Mouse (Mus musculus): ENCODE results near the gene Tmem108. TPM values are rescaled to one million over a fixed set of nuclear protein-coding genes. Genes with fewer than 3 reads are reported as not detected.

The Tmem108 gene
- polyA plus RNA-seq, 1 experiment from 2014 or later, result 23.1 TPM

GRCm38 (mm10) chr9:103703014-103703413 is 58.6 kb downstream of the Tmem108 start:
- ATAC-seq (ENCODE audit: insufficient number of reproducible peaks, insufficient read depth, low FRiP score, low read depth), result no peak
- Histone ChIP-seq H3K9me3 (ENCODE audit: control insufficient read depth, low read depth, low read length) (no peaks in the 10 kb centered on the region), H3K27ac (ENCODE audit: low read length) (no peak overlapping the region), H3K27me3 (ENCODE audit: control insufficient read depth, insufficient read depth, low read length) (no peaks in the 10 kb centered on the region), H3K4me3 (ENCODE audit: low read depth, low read length) (no peak overlapping the region), H3K9ac (replicated peaks; ENCODE audit: low read depth, low read length) (no peak overlapping the region), H3K4me1 (ENCODE audit: control insufficient read depth, insufficient read depth, low read length) (no peaks in the 10 kb centered on the region), H3K36me3 (ENCODE audit: control insufficient read depth, insufficient read depth, low read length) (no peaks in the 10 kb centered on the region), H3K4me2 (replicated peaks; ENCODE audit: low read depth, low read length) (no peak overlapping the region)
- 87% methylated on average over 16 of the region's 16 CpGs for WGBS

- ATAC-seq (ENCODE audit: insufficient number of reproducible peaks, insufficient read depth, low FRiP score, low read depth), result no peak
- Histone ChIP-seq H3K36me3 (ENCODE audit: control insufficient read depth, insufficient read depth, low read length) (no peaks in the 10 kb centered on the region), H3K9ac (replicated peaks; ENCODE audit: low read depth, low read length) (no peak overlapping the region), H3K27me3 (ENCODE audit: control insufficient read depth, insufficient read depth, low read length) (no peaks in the 10 kb centered on the region), H3K4me2 (replicated peaks; ENCODE audit: low read depth, low read length) (no peak overlapping the region), H3K4me1 (ENCODE audit: control insufficient read depth, insufficient read depth, low read length) (no peaks in the 10 kb centered on the region), H3K9me3 (ENCODE audit: control insufficient read depth, low read depth, low read length) (no peaks in the 10 kb centered on the region), H3K4me3 (ENCODE audit: low read depth, low read length) (no peak overlapping the region), H3K27ac (ENCODE audit: low read length) (no peak overlapping the region)
- WGBS, result 91% methylated on average over 5 of the region's 5 CpGs
These were observed 59.2 kb downstream of the Tmem108 start for GRCm38 (mm10) chr9:103702452-103702851.

- Histone ChIP-seq H3K27ac (ENCODE audit: low read length) (no peak overlapping the region), H3K27me3 (ENCODE audit: control insufficient read depth, insufficient read depth, low read length) (no peaks in the 10 kb centered on the region), H3K4me1 (ENCODE audit: control insufficient read depth, insufficient read depth, low read length) (no peaks in the 10 kb centered on the region), H3K9ac (replicated peaks; ENCODE audit: low read depth, low read length) (no peak overlapping the region), H3K36me3 (ENCODE audit: control insufficient read depth, insufficient read depth, low read length) (no peaks in the 10 kb centered on the region), H3K9me3 (ENCODE audit: control insufficient read depth, low read depth, low read length) (no peaks in the 10 kb centered on the region), H3K4me2 (replicated peaks; ENCODE audit: low read depth, low read length) (no peak overlapping the region), H3K4me3 (ENCODE audit: low read depth, low read length) (no peak overlapping the region)
- no peak for ATAC-seq (ENCODE audit: insufficient number of reproducible peaks, insufficient read depth, low FRiP score, low read depth)
- WGBS, result 78% methylated on average over 4 of the region's 4 CpGs
These were observed 60.2 kb downstream of the Tmem108 start for GRCm38 (mm10) chr9:103701448-103701847.

GRCm38 (mm10) chr9:103700240-103700639 is 61.4 kb downstream of the Tmem108 start:
- Histone ChIP-seq H3K9me3 (ENCODE audit: control insufficient read depth, low read depth, low read length) (no peaks in the 10 kb centered on the region), H3K4me3 (ENCODE audit: low read depth, low read length) (no peak overlapping the region), H3K36me3 (ENCODE audit: control insufficient read depth, insufficient read depth, low read length) (no peaks in the 10 kb centered on the region), H3K4me1 (ENCODE audit: control insufficient read depth, insufficient read depth, low read length) (no peaks in the 10 kb centered on the region), H3K9ac (replicated peaks; ENCODE audit: low read depth, low read length) (no peak overlapping the region), H3K27me3 (ENCODE audit: control insufficient read depth, insufficient read depth, low read length) (no peaks in the 10 kb centered on the region), H3K27ac (ENCODE audit: low read length) (no peak overlapping the region), H3K4me2 (replicated peaks; ENCODE audit: low read depth, low read length) (no peak overlapping the region)
- 71% methylated on average over 1 of the region's 1 CpGs for WGBS
- no peak for ATAC-seq (ENCODE audit: insufficient number of reproducible peaks, insufficient read depth, low FRiP score, low read depth)

- no peak for ATAC-seq (ENCODE audit: insufficient number of reproducible peaks, insufficient read depth, low FRiP score, low read depth)
These were observed 64.7 kb downstream of the Tmem108 start for GRCm38 (mm10) chr9:103696967-103697366.

GRCm38 (mm10) chr9:103693826-103694225 is 67.8 kb downstream of the Tmem108 start:
- Histone ChIP-seq H3K9me3 (ENCODE audit: control insufficient read depth, low read depth, low read length) (no peaks in the 10 kb centered on the region), H3K4me3 (ENCODE audit: low read depth, low read length) (no peak overlapping the region), H3K4me2 (replicated peaks; ENCODE audit: low read depth, low read length) (no peak overlapping the region), H3K9ac (replicated peaks; ENCODE audit: low read depth, low read length) (no peak overlapping the region), H3K27ac (ENCODE audit: low read length) (no peak overlapping the region), H3K36me3 (ENCODE audit: control insufficient read depth, insufficient read depth, low read length) (no peaks in the 10 kb centered on the region), H3K27me3 (ENCODE audit: control insufficient read depth, insufficient read depth, low read length) (no peaks in the 10 kb centered on the region), H3K4me1 (ENCODE audit: control insufficient read depth, insufficient read depth, low read length) (0 out of 2 replicates have a peak, but pooled peaks cover 3% of the 10 kb centered on the region)
- no peak for ATAC-seq (ENCODE audit: insufficient number of reproducible peaks, insufficient read depth, low FRiP score, low read depth)

More at GRCm38 (mm10) chr9:103696967-103697366, 64.7 kb downstream of the Tmem108 start:
- Histone ChIP-seq H3K27me3 (ENCODE audit: control insufficient read depth, insufficient read depth, low read length) (no peaks in the 10 kb centered on the region), H3K4me1 (ENCODE audit: control insufficient read depth, insufficient read depth, low read length) (0 out of 2 replicates have a peak, but pooled peaks cover 3% of the 10 kb centered on the region), H3K4me3 (ENCODE audit: low read depth, low read length) (no peak overlapping the region), H3K36me3 (ENCODE audit: control insufficient read depth, insufficient read depth, low read length) (no peaks in the 10 kb centered on the region), H3K4me2 (replicated peaks; ENCODE audit: low read depth, low read length) (no peak overlapping the region), H3K27ac (ENCODE audit: low read length) (no peak overlapping the region), H3K9ac (replicated peaks; ENCODE audit: low read depth, low read length) (no peak overlapping the region), H3K9me3 (ENCODE audit: control insufficient read depth, low read depth, low read length) (no peaks in the 10 kb centered on the region)
- WGBS, result 67% methylated on average over 6 of the region's 6 CpGs

GRCm38 (mm10) chr9:103692699-103693098 is 68.9 kb downstream of the Tmem108 start:
- WGBS, result 62% methylated on average over 4 of the region's 4 CpGs
- Histone ChIP-seq H3K27me3 (ENCODE audit: control insufficient read depth, insufficient read depth, low read length) (no peaks in the 10 kb centered on the region), H3K4me1 (ENCODE audit: control insufficient read depth, insufficient read depth, low read length) (0 out of 2 replicates have a peak, but pooled peaks cover 3% of the 10 kb centered on the region), H3K4me2 (replicated peaks; ENCODE audit: low read depth, low read length) (no peak overlapping the region), H3K9me3 (ENCODE audit: control insufficient read depth, low read depth, low read length) (no peaks in the 10 kb centered on the region), H3K4me3 (ENCODE audit: low read depth, low read length) (no peak overlapping the region), H3K36me3 (ENCODE audit: control insufficient read depth, insufficient read depth, low read length) (no peaks in the 10 kb centered on the region), H3K27ac (ENCODE audit: low read length) (no peak overlapping the region), H3K9ac (replicated peaks; ENCODE audit: low read depth, low read length) (no peak overlapping the region)
- peak; percentile 53; the same call in 1 of the 2 replicates for ATAC-seq (ENCODE audit: insufficient number of reproducible peaks, insufficient read depth, low FRiP score, low read depth)

GRCm38 (mm10) chr9:103691847-103692246 is 69.8 kb downstream of the Tmem108 start:
- Histone ChIP-seq H3K27me3 (ENCODE audit: control insufficient read depth, insufficient read depth, low read length) (no peaks in the 10 kb centered on the region), H3K4me2 (replicated peaks; ENCODE audit: low read depth, low read length) (no peak overlapping the region), H3K4me1 (ENCODE audit: control insufficient read depth, insufficient read depth, low read length) (0 out of 2 replicates have a peak, but pooled peaks cover 3% of the 10 kb centered on the region), H3K27ac (ENCODE audit: low read length) (no peak overlapping the region), H3K4me3 (ENCODE audit: low read depth, low read length) (no peak overlapping the region), H3K36me3 (ENCODE audit: control insufficient read depth, insufficient read depth, low read length) (no peaks in the 10 kb centered on the region), H3K9me3 (ENCODE audit: control insufficient read depth, low read depth, low read length) (no peaks in the 10 kb centered on the region), H3K9ac (replicated peaks; ENCODE audit: low read depth, low read length) (no peak overlapping the region)
- WGBS, result 82% methylated on average over 9 of the region's 9 CpGs
- no peak for ATAC-seq (ENCODE audit: insufficient number of reproducible peaks, insufficient read depth, low FRiP score, low read depth)

- WGBS, result 58% methylated on average over 3 of the region's 3 CpGs
- ATAC-seq (ENCODE audit: insufficient number of reproducible peaks, insufficient read depth, low FRiP score, low read depth), result no peak
- Histone ChIP-seq H3K9me3 (ENCODE audit: control insufficient read depth, low read depth, low read length) (no peaks in the 10 kb centered on the region), H3K27me3 (ENCODE audit: control insufficient read depth, insufficient read depth, low read length) (no peaks in the 10 kb centered on the region), H3K36me3 (ENCODE audit: control insufficient read depth, insufficient read depth, low read length) (no peaks in the 10 kb centered on the region), H3K4me1 (ENCODE audit: control insufficient read depth, insufficient read depth, low read length) (0 out of 2 replicates have a peak, but pooled peaks cover 3% of the 10 kb centered on the region), H3K27ac (ENCODE audit: low read length) (no peak overlapping the region), H3K4me2 (replicated peaks; ENCODE audit: low read depth, low read length) (no peak overlapping the region), H3K9ac (replicated peaks; ENCODE audit: low read depth, low read length) (no peak overlapping the region), H3K4me3 (ENCODE audit: low read depth, low read length) (no peak overlapping the region)
These were observed 71.2 kb downstream of the Tmem108 start for GRCm38 (mm10) chr9:103690446-103690845.
